Mouse (Mus musculus) heart, postnatal 25 days (tissue): ENCODE measurements around the gene Gipc1. TPM values are rescaled to one million over a fixed set of nuclear protein-coding genes. Genes with fewer than 3 reads are reported as not detected.
A peak's percentile ranks its signal among the peaks of the same experiment; 100 is the strongest.

Experiments
- DNase-seq: peaks from one replicate; pipeline ENCODE4 v3.0.0; 2022; ENCODE audit warnings: low spot score
- intact Hi-C: fragments of 180-260 bp; cut with DNase I; formaldehyde crosslinking; loops from one replicate; pipeline ENCODE4 v1.15.1; 2025
- total RNA-seq, 2 experiments: library from RNA; stranded (reverse); gene quantifications; 2 replicates each; pipeline ENCODE4 v1.2.3; 2021

Gene Gipc1
- 10 to 100 TPM; 27.3 to 29.9 TPM for total RNA-seq

- intact Hi-C loops, result no loop called here
- DNase-seq, result peak; percentile 95
These were observed at the start of gene Gipc1 for GRCm38 (mm10) chr8:83652030-83652743. Gene Gipc1, plus strand, starts transcription at chr8:83652677.

GRCm38 (mm10) chr8:83607661-83608397 lies 44.6 kb upstream of the Gipc1 start, which contains the start of the genes Tecr and Dnajb1:
Gene Tecr, minus strand, starts transcription at chr8:83607971.
Gene Dnajb1, plus strand, starts transcription at chr8:83608193.
- intact Hi-C loops, result loop anchor here (2.0 to 5.0 kb wide), 3 partner anchors 15 to 1239 kb away; partner anchors contain the start of genes Calr and Ndufb7
- peak; percentile 100 for DNase-seq

GRCm38 (mm10) chr8:83608398-83608829 lies 44.1 kb upstream of the Gipc1 start:
- intact Hi-C loops, result loop anchor here (2.0 to 5.0 kb wide), 3 partner anchors 14 to 1239 kb away; partner anchors contain the start of genes Calr and Ndufb7
- DNase-seq, result peak; percentile 75

GRCm38 (mm10) chr8:83609086-83609485 lies 43.4 kb upstream of the Gipc1 start:
- intact Hi-C loops, result loop anchor here (2.0 to 5.0 kb wide), 3 partner anchors 14 to 1238 kb away; partner anchors contain the start of genes Calr and Ndufb7
- no peak for DNase-seq

- intact Hi-C loops, result loop anchor here (2.0 to 10.0 kb wide), 4 partner anchors 13 to 1238 kb away; partner anchors contain the start of genes Calr and Ndufb7
- DNase-seq, result no peak
These were observed 42.8 kb upstream of the Gipc1 start for GRCm38 (mm10) chr8:83609547-83610180.

- intact Hi-C loops, result loop anchor here (10.0 kb wide), 1 partner anchor 167 kb away; no protein-coding TSS in a partner anchor
- no peak for DNase-seq
These were observed 40.6 kb upstream of the Gipc1 start for GRCm38 (mm10) chr8:83611921-83612320.

- intact Hi-C loops, result loop anchor here (10.0 kb wide), 1 partner anchor 169 kb away; no protein-coding TSS in a partner anchor
These were observed 38.8 kb upstream of the Gipc1 start for GRCm38 (mm10) chr8:83613695-83614094.

GRCm38 (mm10) chr8:83616625-83617024 lies 35.9 kb upstream of the Gipc1 start:
- no peak for DNase-seq
- intact Hi-C loops, result loop anchor here (10.0 kb wide), 1 partner anchor 172 kb away; no protein-coding TSS in a partner anchor

More at GRCm38 (mm10) chr8:83613695-83614094, 38.8 kb upstream of the Gipc1 start:
- no peak for DNase-seq

GRCm38 (mm10) chr8:83617111-83617510 lies 35.4 kb upstream of the Gipc1 start:
- intact Hi-C loops, result loop anchor here (10.0 kb wide), 1 partner anchor 172 kb away; no protein-coding TSS in a partner anchor
- DNase-seq, result no peak

- DNase-seq, result no peak
These were observed 33.9 kb upstream of the Gipc1 start for GRCm38 (mm10) chr8:83618566-83618965.

GRCm38 (mm10) chr8:83619568-83620285 lies 32.8 kb upstream of the Gipc1 start:
- intact Hi-C loops, result loop anchor here (10.0 kb wide), 1 partner anchor 175 kb away; no protein-coding TSS in a partner anchor
- DNase-seq, result no peak

More at GRCm38 (mm10) chr8:83618566-83618965, 33.9 kb upstream of the Gipc1 start:
- intact Hi-C loops, result loop anchor here (10.0 kb wide), 1 partner anchor 174 kb away; no protein-coding TSS in a partner anchor

GRCm38 (mm10) chr8:83621691-83622388 lies 30.6 kb upstream of the Gipc1 start:
- DNase-seq, result no peak
- intact Hi-C loops, result loop anchor here (2.0 kb wide), 2 partner anchors 13 to 55 kb away; partner anchors contain the start of genes Dnajb1 and Ndufb7

GRCm38 (mm10) chr8:83622389-83622989 lies 30.0 kb upstream of the Gipc1 start:
- peak; percentile 58 for DNase-seq
- intact Hi-C loops, result loop anchor here (2.0 kb wide), 2 partner anchors 14 to 56 kb away; partner anchors contain the start of genes Dnajb1 and Ndufb7

GRCm38 (mm10) chr8:83623549-83623948 lies 28.9 kb upstream of the Gipc1 start:
- no peak for DNase-seq
- intact Hi-C loops, result loop anchor here (2.0 kb wide), 2 partner anchors 15 to 57 kb away; partner anchors contain the start of genes Dnajb1 and Ndufb7

- intact Hi-C loops, result no loop called here
- DNase-seq, result no peak
These were observed 27.7 kb upstream of the Gipc1 start for GRCm38 (mm10) chr8:83624739-83625138.

- no peak for DNase-seq
- intact Hi-C loops, result no loop called here
These were observed 26.7 kb upstream of the Gipc1 start for GRCm38 (mm10) chr8:83625676-83626299.

GRCm38 (mm10) chr8:83632083-83632707 lies 20.3 kb upstream of the Gipc1 start:
- DNase-seq, result no peak

More at GRCm38 (mm10) chr8:83632083-83632707, 20.3 kb upstream of the Gipc1 start:
- intact Hi-C loops, result no loop called here
